Mouse (Mus musculus): ENCODE measurements around the gene Cyp46a1. TPM values are rescaled to one million over a fixed set of nuclear protein-coding genes. Genes with fewer than 3 reads are reported as not detected.
A peak's percentile ranks its signal among the peaks of the same experiment; 100 is the strongest.

Cyp46a1 gene
- total RNA-seq (2021), result 1 to 10 TPM in 1 of 2 experiments, under 1 TPM in 1; 0.54 to 1.7 TPM
- long read RNA-seq, experiment 1, partial matches to known transcripts, result 0 of 1 reads
- long read RNA-seq, experiment 1, other reads (novel, unspliced or antisense), result 0 of 1 reads
- long read RNA-seq, experiment 2, partial matches to known transcripts, result 1 of 2 reads
- long read RNA-seq, experiment 2, other reads (novel, unspliced or antisense), result 0 of 2 reads

DNA sequence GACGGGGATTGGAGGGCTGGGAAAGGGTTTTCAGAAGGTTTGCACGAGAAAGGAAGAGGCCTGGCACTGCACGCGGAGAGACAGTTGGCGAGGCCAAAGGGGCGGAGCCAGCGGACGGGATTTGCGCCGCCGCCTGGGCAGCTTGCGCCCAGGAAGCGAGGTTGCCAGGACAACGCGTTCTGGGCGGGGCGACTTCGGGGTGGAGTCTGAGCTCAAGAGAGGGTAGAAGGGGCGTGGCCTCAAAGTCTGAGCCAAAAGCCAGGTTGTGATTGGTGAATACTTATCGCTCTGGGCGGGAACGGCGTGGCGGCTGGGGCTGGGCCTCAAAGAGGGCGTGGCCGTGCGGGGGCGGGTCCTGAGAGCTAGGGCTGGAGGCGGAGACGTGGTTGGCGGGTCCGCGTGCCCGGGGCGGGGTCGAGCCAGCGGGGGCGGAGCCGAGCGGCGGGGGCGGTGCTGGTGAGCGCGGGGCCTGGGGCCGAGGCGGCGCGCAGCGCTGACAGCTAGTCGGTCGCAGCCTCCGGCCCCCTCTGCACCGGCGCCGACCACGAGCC is at the start of gene Cyp46a1:
Cyp46a1 (plus strand) TSS at position 487 of the 551 bp plus-strand sequence.
- intact Hi-C loops (cut with DNase I), result loop anchor here (1.0 kb wide), 1 partner anchor 159 kb away; no protein-coding TSS in a partner anchor
- peak; percentile 99 to 100 for DNase-seq

DNA sequence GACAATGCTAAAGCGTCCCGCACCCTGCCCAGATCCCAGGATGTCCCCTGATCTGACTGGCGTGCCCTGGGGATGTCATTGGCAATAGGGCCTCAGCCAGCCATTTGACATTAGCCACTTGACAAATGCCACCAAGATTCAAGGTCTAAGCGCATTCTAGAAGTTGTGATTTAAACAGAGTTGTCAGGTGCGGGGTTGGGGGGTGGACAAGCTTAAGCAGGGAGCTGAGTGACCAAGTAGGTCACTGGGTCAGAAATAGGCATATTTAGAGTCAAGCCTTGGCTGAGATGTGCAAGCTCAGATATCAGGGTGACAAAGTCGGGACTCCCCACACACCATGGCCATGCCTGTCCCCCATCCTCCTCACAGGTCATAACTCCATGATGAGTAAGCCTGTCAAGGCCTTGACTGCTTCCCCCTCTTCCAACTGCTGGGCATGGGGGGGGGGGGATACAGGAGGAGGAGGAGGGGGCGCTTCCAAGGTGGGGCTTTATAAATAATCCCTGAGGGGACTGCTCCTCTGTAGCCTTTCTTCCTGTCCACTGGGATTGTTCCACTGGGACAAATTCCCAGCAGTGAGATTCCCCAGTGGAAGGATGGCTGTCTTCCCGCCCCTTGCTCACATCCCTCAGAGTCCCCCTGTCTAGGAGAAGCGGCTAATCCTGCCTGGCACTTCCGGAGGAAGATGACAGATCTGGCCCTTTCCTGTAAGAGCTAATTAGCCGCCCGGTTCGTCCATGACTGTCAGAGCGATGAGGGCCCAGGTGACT is 49.5 kb upstream of the Cyp46a1 start:
- DNase-seq, result no peak
- intact Hi-C loops (cut with DNase I), result no loop called here

DNA sequence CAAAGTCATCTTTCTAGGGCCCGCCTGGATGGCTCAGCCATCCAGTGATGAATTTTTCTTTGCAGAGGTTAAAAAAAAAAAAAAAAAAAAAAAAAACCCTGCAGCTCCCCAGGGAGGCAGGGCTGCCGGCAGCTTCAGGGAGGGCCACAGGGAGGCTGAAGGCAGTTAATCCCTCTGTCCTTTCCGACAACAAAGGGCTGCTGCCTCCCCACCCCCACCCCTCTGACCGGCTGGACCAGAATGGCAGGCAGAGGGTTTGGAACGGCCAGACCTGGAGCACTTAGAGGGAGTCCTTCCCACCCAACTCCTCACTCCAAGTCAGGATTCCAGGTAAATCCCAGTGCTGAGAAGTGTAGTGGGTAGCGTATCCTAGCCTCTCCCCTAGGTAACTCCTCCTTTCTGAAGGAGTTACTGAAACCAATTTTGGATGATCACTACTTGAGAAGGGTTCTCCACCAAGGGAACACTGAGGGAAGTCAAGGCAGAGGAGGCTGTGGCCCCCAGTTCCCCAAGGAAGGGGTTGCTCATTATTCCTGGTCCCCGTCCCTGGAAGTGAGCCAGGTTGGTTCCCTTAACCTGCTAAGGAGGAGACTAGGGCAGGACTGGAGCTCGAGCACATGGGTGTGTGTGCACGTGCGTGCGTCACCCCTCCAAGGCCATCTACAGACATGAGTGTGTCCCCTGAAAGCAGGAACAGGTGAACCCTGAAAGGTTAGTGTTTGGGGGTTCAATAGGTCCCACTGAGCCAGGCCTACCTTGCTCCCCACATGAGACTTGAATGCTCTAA is 48.8 kb upstream of the Cyp46a1 start:
- intact Hi-C loops (cut with DNase I), result no loop called here
- DNase-seq, result no peak

DNA sequence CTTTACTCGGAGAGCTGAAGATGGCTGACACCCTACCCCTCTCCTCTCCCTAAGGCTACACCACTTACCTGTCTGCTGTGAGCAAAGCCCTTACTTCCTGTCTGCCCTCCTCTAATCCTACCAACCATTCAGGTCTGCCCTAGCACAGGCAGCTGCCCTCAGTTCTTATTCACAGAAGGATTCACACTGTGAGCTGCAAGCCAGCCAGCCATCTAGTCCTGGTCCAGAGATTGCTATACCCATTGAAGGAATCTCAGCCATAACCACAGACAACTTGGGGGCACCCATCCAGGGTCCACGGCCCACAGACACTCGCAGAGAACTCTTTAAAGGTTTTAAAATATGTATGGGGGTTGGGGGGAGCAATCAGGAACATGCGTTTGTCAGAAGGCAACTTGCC is 47.8 kb upstream of the Cyp46a1 start:
- intact Hi-C loops (cut with DNase I), result no loop called here
- no peak for DNase-seq

DNA sequence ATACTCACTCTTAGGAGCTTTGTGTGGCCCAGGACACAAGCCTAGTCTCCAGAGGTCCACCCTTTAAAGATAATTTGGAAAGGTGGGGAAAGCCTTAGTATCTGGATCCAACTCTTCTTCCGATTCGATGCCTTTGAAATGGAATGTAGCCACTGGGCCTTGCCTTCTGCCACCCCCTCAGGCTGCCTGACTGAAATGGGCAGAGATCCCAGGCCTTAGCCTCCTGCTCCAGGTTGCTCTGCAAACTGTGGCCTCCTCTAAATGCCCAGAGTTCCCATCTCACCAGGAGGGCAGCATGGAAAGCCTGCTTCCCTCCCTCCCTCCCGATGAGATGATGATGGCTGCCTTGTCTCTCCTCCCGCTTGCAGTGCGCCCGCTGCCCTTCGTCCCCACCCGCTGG is 47.2 kb upstream of the Cyp46a1 start:
- intact Hi-C loops (cut with DNase I), result no loop called here
- no peak for DNase-seq

DNA sequence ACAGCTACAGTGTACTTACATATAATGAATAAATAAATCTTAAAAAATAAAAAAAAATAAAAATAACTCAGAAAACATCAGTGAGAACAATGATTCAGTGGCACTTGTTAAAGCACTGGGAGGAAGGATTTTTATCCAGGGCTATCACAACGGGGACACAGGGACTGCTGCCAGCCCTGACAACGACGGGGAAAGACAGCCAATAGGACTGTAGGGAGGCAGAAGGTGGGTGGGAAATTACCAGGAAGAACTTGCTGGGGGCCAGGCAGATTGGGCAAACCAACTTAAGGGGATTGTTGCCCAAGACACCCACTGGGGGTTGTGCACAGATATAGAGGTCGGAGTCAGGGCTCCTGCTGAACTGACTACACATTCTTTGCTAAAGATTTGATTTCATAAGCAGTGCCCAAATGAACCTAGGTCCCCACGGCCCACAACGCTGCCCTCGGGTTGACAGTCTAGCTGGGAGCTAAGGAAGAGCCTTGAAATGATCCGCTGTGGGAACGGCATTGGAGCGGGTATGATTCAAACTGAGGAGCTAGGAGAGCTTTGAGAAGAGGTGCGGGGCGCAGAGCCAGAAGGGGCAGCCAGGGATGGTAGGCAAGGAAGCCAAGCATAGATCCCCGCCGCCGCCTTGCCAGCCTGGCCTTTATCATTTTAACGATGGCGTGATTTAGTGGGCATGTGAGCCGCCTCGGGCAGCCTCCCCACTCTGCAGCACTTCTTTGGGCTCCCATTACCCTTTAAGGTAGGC is 45.9 kb upstream of the Cyp46a1 start:
- intact Hi-C loops (cut with DNase I), result no loop called here
- no peak for DNase-seq

DNA sequence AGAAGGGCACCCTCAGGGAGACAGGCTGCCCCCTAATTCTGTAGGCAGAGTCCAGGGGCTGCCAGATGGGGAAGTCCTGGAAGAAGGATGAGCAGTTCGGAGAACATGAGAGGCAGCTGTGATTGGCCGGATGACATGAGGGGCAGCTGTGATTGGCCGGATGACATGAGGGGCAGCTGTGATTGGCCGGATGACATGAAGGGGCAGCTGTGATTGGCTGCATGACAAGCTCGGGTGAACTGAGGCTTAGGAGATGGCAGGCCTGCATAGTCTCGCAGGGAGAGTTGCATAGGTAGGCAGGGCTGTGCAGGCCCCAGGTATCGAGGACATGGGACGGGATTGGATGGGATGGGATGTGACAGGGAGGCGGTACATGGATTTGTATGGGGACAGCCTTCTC is 41.8 kb upstream of the Cyp46a1 start:
- intact Hi-C loops (cut with DNase I), result loop anchor here (2.0 kb wide), 1 partner anchor 76 kb away; no protein-coding TSS in a partner anchor
- DNase-seq, result no peak

DNA sequence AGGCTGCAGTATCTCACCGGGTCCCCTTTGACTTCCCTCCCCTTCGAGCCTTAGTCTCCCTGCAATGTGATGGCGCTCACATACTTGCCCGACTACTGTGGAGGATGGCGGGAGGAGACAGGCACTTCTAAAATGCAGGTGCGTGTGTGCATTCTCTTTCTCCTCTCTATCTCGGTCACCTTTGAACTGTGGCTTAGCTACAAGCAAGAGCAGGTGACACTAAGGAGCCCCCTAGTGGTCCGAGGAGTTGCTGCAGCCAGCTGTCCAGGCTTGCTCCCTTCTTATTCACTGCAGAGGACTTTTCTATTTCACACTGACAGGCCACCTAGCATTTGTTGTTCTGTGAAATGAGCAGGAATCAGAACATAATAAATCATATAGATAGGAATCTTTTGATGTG is 41.2 kb upstream of the Cyp46a1 start:
- peak; percentile 75 to 85 for DNase-seq
- intact Hi-C loops (cut with DNase I), result loop anchor here (1.0 to 2.0 kb wide), 2 partner anchors 76 to 84 kb away; no protein-coding TSS in a partner anchor

DNA sequence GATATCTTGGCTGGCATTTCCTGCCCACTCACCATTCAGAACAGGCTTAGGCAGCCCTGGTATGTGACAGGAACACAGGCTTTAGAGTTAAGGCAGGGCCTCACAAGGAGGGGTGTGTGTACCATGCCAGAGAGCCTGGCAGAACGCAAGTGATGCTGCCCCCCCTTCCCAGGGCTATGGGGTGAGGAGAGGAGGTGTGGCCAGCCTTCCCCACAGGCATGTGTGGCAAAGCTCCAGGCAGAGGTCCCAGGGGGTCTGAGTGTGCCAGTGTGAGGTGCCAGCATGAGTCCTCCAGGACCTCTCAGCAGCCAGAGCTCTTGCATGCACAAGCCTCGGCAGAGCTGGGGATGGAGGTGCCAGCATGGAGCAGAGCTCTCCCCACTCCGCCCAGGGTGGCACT is 39.6 kb upstream of the Cyp46a1 start:
- DNase-seq, result no peak
- intact Hi-C loops (cut with DNase I), result no loop called here

DNA sequence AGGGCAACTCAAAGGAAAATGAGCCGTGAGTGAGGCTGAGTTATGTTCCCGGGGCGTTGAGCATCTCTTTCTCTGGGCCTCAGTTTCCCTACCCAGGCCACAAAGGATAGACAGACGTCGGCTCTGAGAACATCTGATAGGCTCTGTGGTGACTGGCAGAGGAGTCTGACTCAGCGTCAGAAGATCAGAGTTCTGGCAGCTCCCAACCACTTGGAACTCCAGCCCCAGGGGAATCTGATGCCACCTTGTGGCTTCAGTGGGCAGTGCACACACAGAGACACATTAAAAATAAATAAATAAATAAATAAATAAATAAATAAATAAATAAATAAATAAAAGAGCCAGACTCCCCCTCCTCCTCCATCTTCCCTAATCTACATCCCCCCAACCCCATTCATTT is 37.1 kb upstream of the Cyp46a1 start:
- intact Hi-C loops (cut with DNase I), result no loop called here
- no peak for DNase-seq

DNA sequence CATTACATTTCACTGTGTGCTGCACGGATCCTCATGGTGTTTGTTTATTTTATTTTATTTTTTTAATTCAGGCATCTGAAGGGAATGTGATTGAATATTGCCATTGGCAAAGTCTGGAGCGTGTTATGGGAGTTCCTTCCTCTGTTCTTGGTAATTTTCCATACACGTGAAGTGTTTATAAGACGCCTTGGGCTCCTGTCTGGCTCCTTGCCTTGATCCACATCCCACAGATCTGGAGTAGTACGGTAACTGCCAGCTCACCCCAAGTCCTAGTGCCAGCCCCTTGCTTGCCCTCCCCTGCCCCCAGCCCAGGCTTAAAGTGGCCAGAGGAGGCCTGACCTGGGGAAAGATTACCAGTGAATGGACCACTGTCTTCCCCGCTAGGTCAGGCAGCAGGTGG is 33.2 kb upstream of the Cyp46a1 start:
- DNase-seq, result no peak
- intact Hi-C loops (cut with DNase I), result no loop called here

DNA sequence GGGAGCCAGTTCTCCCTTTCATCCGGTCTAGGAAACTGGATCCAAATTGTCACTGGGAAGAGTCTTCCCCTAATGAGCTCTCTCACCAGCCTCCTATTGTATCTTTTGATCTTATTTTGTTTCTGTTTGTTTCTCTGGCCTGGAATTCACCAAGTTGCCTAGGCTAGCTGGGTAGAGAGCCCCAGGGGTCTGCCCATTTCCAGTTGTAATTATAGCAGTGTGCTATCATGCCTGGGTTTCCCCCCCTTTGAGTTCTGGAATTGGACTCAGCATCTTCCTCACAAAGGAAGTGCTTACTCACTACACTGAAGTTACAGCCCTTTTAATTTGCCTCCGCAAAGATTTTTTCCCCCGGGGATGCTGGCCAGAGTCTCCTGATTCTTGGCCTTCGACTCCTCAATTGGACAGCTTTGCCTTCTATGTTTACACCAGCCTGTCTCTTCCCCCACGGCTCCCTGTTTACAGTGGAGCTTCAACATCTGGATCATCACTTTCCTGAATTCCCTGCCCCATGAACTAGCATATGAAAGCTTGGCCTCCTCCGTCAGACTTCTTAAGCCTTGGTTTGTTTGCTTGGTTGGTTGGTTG is 30.3 kb upstream of the Cyp46a1 start:
- intact Hi-C loops (cut with DNase I), result no loop called here
- DNase-seq, result peak in 1 of 2 experiments; percentile 29

DNA sequence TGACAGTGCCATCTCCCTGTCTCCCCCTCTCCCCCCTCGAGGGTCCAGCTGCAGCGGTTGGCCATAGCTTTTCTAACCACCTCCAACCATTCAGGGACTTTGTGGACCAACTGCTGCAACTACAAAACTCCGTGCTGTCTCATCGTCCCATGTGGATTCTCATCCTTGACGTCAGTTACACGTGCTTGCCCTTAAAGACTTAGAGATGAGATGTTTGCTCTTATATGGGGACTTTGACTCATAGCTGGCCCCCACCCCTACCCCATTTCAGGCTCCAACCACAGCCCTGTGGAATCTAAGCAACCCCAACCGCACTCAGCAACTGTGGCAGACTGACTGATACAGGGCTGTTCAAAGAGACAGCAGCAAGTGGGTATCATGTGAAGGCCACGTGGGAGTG is 29.0 kb upstream of the Cyp46a1 start:
- intact Hi-C loops (cut with DNase I), result no loop called here
- DNase-seq, result no peak

DNA sequence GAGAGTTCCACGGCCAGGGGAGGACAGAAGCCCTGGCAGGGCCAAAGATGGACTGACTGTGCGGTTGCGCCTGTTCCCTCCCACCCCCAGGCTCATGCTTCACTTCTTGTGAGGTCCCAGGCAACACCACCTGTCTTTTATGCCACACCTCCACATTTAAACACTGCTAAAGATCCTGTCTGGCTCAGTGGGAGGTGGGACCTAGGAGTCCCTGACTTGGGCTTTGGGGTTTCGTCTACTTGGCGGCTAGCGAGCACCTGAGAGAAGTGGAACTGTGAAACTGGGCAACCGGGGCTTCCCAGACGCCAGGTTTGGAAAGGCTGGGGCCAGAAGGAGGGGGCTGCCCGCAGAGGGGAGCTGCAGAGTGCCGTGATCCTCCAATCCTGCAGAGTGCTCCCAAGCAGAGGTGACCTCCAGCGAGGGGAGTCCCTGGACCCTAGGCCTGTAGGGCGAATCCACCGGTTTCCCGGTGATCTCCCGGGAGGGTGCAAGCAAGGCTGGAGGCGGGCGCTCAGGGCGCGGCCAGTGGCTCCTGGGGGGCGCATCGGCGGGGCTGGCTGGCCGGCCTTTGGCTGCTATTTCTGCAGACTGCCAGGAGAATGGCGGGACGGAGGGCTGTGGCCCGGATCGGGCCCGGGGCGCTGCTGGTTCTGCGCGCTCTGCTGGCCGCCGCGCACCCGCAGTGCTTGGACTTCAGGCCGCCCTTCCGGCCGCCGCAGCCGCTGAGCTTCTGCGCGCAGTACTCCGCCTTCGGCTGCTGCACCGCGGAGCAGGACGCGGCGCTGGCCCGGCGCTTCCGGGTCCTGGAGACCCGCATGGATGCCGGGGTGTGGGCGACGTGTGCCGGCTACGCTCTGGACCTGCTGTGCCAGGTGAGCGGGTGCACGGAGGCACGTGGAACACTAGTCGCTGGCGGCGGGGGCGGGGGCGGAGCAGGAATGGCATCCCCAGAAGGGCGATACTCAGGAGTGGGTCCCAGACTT is 28.1 kb upstream of the Cyp46a1 start, which contains the start of gene Hhipl1:
Hhipl1 (plus strand) TSS at position 459 of the 983 bp plus-strand sequence.
- intact Hi-C loops (cut with DNase I), result no loop called here
- peak; percentile 72 for DNase-seq

DNA sequence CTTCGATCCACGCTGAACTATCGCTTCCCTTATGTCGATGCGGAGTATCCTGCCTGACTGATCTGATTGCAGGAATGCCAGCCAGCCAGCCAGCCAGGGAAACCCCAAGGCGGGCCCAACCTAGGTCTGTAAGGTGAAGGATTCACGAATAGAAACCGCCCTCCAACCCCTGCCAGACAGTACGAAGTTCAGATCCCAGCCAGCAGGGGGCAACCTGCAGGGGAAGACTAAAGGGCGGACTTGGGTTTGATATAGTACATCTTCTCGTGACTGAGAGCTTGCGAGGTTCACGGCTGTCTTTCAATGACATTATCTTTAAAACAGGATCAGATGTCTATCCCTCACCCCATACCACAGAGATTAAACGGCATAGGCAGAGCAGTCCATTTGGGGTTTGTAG is 26.6 kb upstream of the Cyp46a1 start:
- intact Hi-C loops (cut with DNase I), result no loop called here
- DNase-seq, result peak; percentile 61 to 77

DNA sequence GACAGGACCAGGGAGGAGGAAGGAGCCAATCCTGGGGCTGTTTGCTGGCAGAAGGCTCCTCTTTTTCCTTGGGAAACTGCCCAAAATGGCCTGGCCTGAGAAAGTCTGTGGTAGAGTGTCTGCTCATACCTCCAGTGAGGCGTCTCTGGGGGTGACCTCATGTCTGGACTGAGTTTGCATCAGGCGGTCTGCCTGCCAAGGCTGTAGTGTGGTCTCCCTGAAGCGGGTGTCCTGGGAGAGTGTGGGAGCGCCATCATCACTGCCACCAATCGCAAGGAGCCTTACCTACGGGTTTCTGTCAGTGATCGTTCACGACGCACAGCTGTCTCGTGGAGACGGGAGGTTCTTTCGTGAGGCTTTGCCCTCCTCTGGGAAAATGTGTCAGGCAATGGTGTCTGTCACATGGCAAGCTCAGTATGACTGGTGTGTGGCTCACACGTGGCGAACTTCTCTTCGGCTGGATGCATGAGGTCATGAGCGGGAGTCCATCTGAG is 25.8 kb upstream of the Cyp46a1 start:
- DNase-seq, result peak; percentile 65 to 66
- intact Hi-C loops (cut with DNase I), result no loop called here

DNA sequence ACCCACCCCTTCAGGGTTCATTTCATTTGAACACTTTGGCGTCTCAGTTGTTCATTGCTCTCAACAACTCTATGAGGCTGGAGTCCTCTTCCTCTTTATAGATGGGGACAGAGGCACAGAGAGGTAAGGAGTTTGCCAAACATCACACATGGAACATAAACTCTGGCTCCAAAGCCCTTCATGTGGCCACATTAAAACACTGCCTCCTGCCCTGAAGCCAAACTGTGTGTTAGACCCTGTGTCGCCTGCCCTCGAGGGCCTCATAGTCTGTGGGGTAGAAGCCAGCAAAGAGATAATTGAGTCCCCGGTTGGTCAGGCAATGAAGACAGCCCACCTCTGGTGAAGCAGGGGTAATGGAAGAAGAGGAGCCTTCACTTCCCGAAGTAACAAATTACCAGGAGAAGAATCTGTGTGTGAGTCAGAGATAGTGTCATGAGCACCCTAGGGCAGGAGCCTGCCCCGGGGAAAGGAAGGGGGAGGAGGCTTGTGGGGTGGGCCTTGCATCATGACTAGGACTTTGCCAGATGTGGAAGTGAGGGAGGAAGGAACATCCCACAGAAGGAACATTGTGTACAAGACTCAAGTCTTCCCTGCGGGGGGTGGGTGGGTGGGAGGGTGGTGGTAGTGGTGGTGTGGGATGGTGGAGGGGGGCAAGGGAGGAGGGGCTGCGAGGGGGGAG is 24.9 kb upstream of the Cyp46a1 start:
- peak; percentile 56 to 65 for DNase-seq
- intact Hi-C loops (cut with DNase I), result no loop called here

DNA sequence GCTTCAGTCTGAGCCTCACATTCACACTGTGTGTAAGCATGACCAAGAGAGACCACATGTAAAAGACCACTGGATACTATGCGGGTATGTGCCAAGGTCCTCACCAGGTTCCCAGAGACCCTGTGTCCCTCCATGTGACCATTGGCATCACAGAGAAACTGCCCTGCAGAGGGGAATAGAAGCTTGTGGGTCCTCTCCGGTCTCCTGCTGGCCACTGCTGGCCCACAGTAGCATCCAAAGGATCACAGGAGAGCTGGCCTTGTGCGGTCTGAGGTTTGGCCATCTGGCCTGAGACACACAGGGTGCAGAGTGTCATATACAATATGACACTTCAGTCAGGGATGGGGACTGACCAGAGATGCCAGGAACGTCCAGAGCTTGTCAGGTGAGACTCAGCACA is 24.1 kb upstream of the Cyp46a1 start:
- intact Hi-C loops (cut with DNase I), result no loop called here
- no peak for DNase-seq
